26 mouse cellular contexts compared by ENCODE assay signal in genomic region chr7:45229046-45229445, GRCm38 (mm10). TPM values are rescaled to one million over a fixed set of nuclear protein-coding genes. Genes with fewer than 3 reads are reported as not detected.
"Had no signal": no experiment of that assay in that cellular context is flagged by ENCODE, and none has a peak within 500 bp of the region (broad histone marks: within the 10 kb centered on the region; RNA-seq: fewer than 3 reads in every experiment).

No protein-coding gene starts in this region.

- H3K9ac ChIP-seq: limb, embryonic 13.5 days; liver, embryonic 12.5 days; liver, embryonic 15.5 days; lung, embryonic 15.5 days; neural tube, embryonic 12.5 days; neural tube, embryonic 15.5 days had no signal

- H3K4me2 ChIP-seq: limb, embryonic 13.5 days; liver, embryonic 12.5 days; liver, embryonic 15.5 days; lung, embryonic 15.5 days; midbrain, embryonic 11.5 days; neural tube, embryonic 12.5 days; neural tube, embryonic 15.5 days had no signal

- H3K27ac ChIP-seq: kidney, postnatal 0 days; layer of hippocampus, adult 2 months; limb, embryonic 13.5 days; liver, embryonic 12.5 days; liver, embryonic 15.5 days; lung, embryonic 15.5 days; neural tube, embryonic 15.5 days; stomach, postnatal 0 days had no signal

- ATAC-seq: liver, embryonic 12.5 days had no signal

- DNase-seq: kidney, adult 2 months; kidney, postnatal 25 days; layer of hippocampus, adult 9-11 months; liver; lung, adult 18-20 months; lung, postnatal 10 days; lung, postnatal 36 days; midbrain, embryonic 14.5 days; right cerebral cortex, adult 18-20 months; right cerebral cortex, postnatal 14 days; right cerebral cortex, postnatal 4 days; thymus, adult 2 months; thymus, postnatal 25 days had no signal

- H3K36me3 ChIP-seq: neural tube, embryonic 15.5 days had no signal

- H3K27me3 ChIP-seq: limb, embryonic 13.5 days; liver, embryonic 15.5 days; lung, embryonic 15.5 days; neural tube, embryonic 12.5 days; neural tube, embryonic 15.5 days had no signal

- H3K9me3 ChIP-seq: limb, embryonic 13.5 days; liver, embryonic 12.5 days; liver, embryonic 15.5 days; lung, embryonic 15.5 days; neural tube, embryonic 12.5 days; neural tube, embryonic 15.5 days had no signal

- H3K4me3 ChIP-seq: layer of hippocampus, adult 2 months; limb, embryonic 13.5 days; liver, embryonic 12.5 days; liver, embryonic 15.5 days; lung, embryonic 15.5 days; neural tube, embryonic 12.5 days; neural tube, embryonic 15.5 days had no signal

RNA-seq across cellular contexts. Expression of gene Slc6a16, which starts 11.8 kb away (rescaled TPM):
- total RNA-seq: megakaryocyte-erythroid progenitor cell, adult 5-6 weeks had no signal
- polyA plus RNA-seq: large intestine, adult 2 months; liver, embryonic 12.5 days; liver, embryonic 15.5 days; midbrain, embryonic 11.5 days; stomach, embryonic 14.5 days had no signal

RNA-seq across cellular contexts. Expression of gene Tead2, which starts 13.5 kb away (rescaled TPM):
- total RNA-seq: megakaryocyte-erythroid progenitor cell, adult 5-6 weeks had no signal
